Mouse (Mus musculus) olfactory bulb, adult 2 months (tissue): ENCODE measurements around the gene Pnpla1.

ENCODE experiments used
- CTCF ChIP-seq: fragments of 200-500 bp; IDR thresholded peaks from 2 replicates; pipeline ENCODE4 v1.5.1; 2012; ENCODE audit warnings: low read depth, mild to moderate bottlenecking, low read length, moderate library complexity; ENCODE audit not compliant: insufficient read depth
- POLR2A ChIP-seq: fragments of 200-500 bp; IDR thresholded peaks from 2 replicates; pipeline ENCODE4 v1.6.1; 2012; ENCODE audit warnings: mild to moderate bottlenecking, low read depth, low read length, moderate library complexity; ENCODE audit not compliant: insufficient read depth

GRCm38 (mm10) chr17:28882316-28882715, 24.1 kb downstream of the Pnpla1 start:
- no peak for TF ChIP-seq POLR2A
- TF ChIP-seq CTCF, result no peak
